Mouse (Mus musculus) heart, adult 8-10 months (tissue): ENCODE data around the gene Emc1. TPM values are rescaled to one million over a fixed set of nuclear protein-coding genes. Genes with fewer than 3 reads are reported as not detected.

Source experiments
- DNase-seq: peaks from one replicate; pipeline ENCODE4 v3.0.0; 2022; ENCODE audit warnings: low spot score
- total RNA-seq, 4 experiments: library from RNA; stranded (reverse); gene quantifications; 2 replicates each; pipeline ENCODE4 v1.2.4; 2022

Emc1 gene
- total RNA-seq: 10 to 100 TPM; 44.8 to 58.9 (median 48.6) TPM

GRCm38 (mm10) chr4:139351931-139352711 lies at the start of gene Emc1, which contains the start of the genes Mrto4 and Ubr4:
Emc1 (plus strand) TSS chr4:139352587.
Mrto4 (minus strand) TSS chr4:139352576.
Ubr4 (plus strand) TSS chr4:139352609.
- peak; percentile 82 for DNase-seq

GRCm38 (mm10) chr4:139305521-139305920 lies 46.9 kb upstream of the Emc1 start:
- DNase-seq: no peak

- no peak for DNase-seq
Measured at GRCm38 (mm10) chr4:139307916-139308315, 44.5 kb upstream of the Emc1 start.

- no peak for DNase-seq
Measured at GRCm38 (mm10) chr4:139309651-139310050, 42.7 kb upstream of the Emc1 start.

GRCm38 (mm10) chr4:139310171-139310898 lies 42.1 kb upstream of the Emc1 start, which contains the start of the genes Pqlc2 and Akr7a5:
Pqlc2 (minus strand) TSS chr4:139310708.
Akr7a5 (plus strand) TSS chr4:139310744.
- peak; percentile 97 for DNase-seq

- no peak for DNase-seq
Measured at GRCm38 (mm10) chr4:139310899-139311701, 41.3 kb upstream of the Emc1 start.

GRCm38 (mm10) chr4:139311707-139312106 lies 40.7 kb upstream of the Emc1 start:
- DNase-seq: no peak

GRCm38 (mm10) chr4:139312632-139313031 lies 39.8 kb upstream of the Emc1 start:
- DNase-seq: no peak

- DNase-seq: no peak
Measured at GRCm38 (mm10) chr4:139318449-139318848, 33.9 kb upstream of the Emc1 start.

GRCm38 (mm10) chr4:139319740-139320139 lies 32.6 kb upstream of the Emc1 start:
- no peak for DNase-seq

- DNase-seq: peak; percentile 51
Measured at GRCm38 (mm10) chr4:139330605-139331004, 21.8 kb upstream of the Emc1 start.

GRCm38 (mm10) chr4:139334631-139335295 lies 17.6 kb upstream of the Emc1 start:
- DNase-seq: no peak

- no peak for DNase-seq
Measured at GRCm38 (mm10) chr4:139335507-139335906, 16.9 kb upstream of the Emc1 start.

GRCm38 (mm10) chr4:139336822-139337483 lies 15.4 kb upstream of the Emc1 start:
- peak; percentile 55 for DNase-seq

GRCm38 (mm10) chr4:139338145-139338544 lies 14.2 kb upstream of the Emc1 start:
- no peak for DNase-seq

GRCm38 (mm10) chr4:139340835-139341234 lies 11.6 kb upstream of the Emc1 start:
- DNase-seq: no peak

- no peak for DNase-seq
Measured at GRCm38 (mm10) chr4:139341556-139342233, 10.7 kb upstream of the Emc1 start.

GRCm38 (mm10) chr4:139343718-139344117 lies 8.7 kb upstream of the Emc1 start:
- no peak for DNase-seq

- DNase-seq: no peak
Measured at GRCm38 (mm10) chr4:139345416-139346019, 6.9 kb upstream of the Emc1 start.

GRCm38 (mm10) chr4:139352832-139353231 lies 445 bp downstream of the Emc1 start:
- DNase-seq: no peak
